Mouse (Mus musculus) embryonic fibroblast, embryonic 13.5 days (primary cell): ENCODE data around the gene Rtp3.

Experiments
- CTCF ChIP-seq: IDR thresholded peaks from 2 replicates; pipeline ENCODE4 v1.5.1; 2011; ENCODE audit warnings: mild to moderate bottlenecking, control low read depth, low read length, moderate library complexity, borderline replicate concordance; ENCODE audit not compliant: insufficient read depth
- POLR2A ChIP-seq: IDR thresholded peaks from 2 replicates; pipeline ENCODE4 v1.6.1; 2011; ENCODE audit warnings: low read depth, mild to moderate bottlenecking, control low read depth, low read length, moderate library complexity

DNA sequence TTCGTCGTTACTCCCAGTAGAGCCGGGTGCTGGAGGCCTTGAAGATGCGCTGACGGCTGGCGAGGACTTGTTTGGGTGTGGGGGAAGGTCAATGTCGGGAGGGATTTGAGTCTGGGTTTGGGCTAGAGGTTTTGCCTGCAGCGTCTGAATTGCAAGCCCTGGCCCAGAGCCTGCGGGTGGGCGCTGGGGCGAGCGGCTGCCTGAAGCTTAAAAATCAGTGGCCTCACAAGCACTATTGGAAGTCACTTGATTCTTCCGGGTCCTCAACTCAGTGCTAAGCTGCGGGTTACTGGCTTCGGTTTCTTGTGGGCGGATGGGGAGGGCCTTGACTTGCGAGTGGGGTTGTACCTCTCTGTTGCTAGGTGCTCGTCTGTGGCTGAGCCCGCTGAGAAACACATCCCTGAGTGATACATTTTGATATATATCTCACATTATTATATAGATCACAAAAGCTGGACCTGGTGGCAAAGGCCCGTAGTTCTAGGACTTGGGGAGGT lies 43.8 kb downstream of the Rtp3 start:
- no peak for TF ChIP-seq CTCF
- no peak for TF ChIP-seq POLR2A
